ENCODE assay signal across 8 mouse cellular contexts in the genomic region with DNA sequence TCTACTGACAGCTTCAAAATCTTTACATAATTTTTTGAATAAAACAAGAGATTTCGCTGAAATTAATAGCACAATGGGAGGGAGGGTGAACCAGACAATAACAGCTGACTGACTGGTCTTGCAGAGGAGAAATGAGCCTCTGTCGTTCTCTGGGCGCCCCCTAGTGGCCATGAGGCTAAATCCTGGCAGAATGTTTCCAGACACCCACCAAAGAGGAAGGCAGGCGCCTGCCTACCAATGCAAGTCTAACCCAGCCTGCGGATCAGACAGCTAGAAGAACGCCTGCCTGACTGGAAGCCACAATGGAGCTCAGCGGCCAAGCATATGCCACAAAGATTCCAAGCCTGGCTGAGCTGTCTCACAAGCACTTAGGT. TPM values are rescaled to one million over a fixed set of nuclear protein-coding genes. Genes with fewer than 3 reads are reported as not detected.
DNase-seq lines count a peak whose midpoint lies in the region; ATAC-seq and TF ChIP-seq lines count a peak whose summit lies in the region.

No protein-coding gene starts in this region.

- H3K27ac ChIP-seq in MEL (ENCODE audit: control insufficient read depth, low read depth, low read length) = no peak overlapping the region
- peak overlapping the region; percentile 87 for H3K27ac ChIP-seq in cerebellum, adult 2 months (ENCODE audit: insufficient read depth, low read length)
- peak overlapping the region; percentile 63 for H3K27ac ChIP-seq in hindbrain, embryonic 11.5 days (ENCODE audit: low read depth, low read length)
- no peak overlapping the region for H3K27ac ChIP-seq in lung, postnatal 0 days (ENCODE audit: low read length)

- peak; percentile 84 to 96 (median 92) for TF ChIP-seq CTCF in MEL (IDR thresholded peaks at IDR 0.05 in 2 of 3, conservative IDR thresholded peaks at IDR 0.05 in 1 of 3; ENCODE audit: control insufficient read depth in 1 of 3, insufficient read depth in 1 of 3, low read depth in 2 of 3, low read length in 3 of 3, poor library complexity in 1 of 3, severe bottlenecking in 1 of 3)
- TF ChIP-seq CTCF in cerebellum, adult 2 months (IDR thresholded peaks at IDR 0.05; ENCODE audit: borderline replicate concordance, insufficient read depth, low read depth, low read length) = peak; percentile 88
- peak; percentile 97 for TF ChIP-seq CTCF in lung, postnatal 0 days (IDR thresholded peaks at IDR 0.05)

- peaks cover 0 to 7% of the 10 kb centered on the region in 2 experiments; a peak in 2 of 4 replicates for H3K36me3 ChIP-seq in MEL (ENCODE audit: control insufficient read depth in 1 of 2, insufficient read depth in 2 of 2, low read length in 2 of 2)
- H3K36me3 ChIP-seq in hindbrain, embryonic 11.5 days (ENCODE audit: control insufficient read depth, insufficient read depth, low read length) = peaks cover 4% of the 10 kb centered on the region; the same call in 1 of the 2 replicates
- no peaks in the 10 kb centered on the region for H3K36me3 ChIP-seq in lung, postnatal 0 days (ENCODE audit: insufficient read depth, low read length)

- ATAC-seq in hindbrain, embryonic 11.5 days (ENCODE audit: low FRiP score) = peak; percentile 62
- peak; percentile 20 for ATAC-seq in lung, postnatal 0 days

- TF ChIP-seq POLR2A in MEL (IDR thresholded peaks at IDR 0.05; ENCODE audit: control insufficient read depth in 1 of 2, insufficient read depth in 1 of 2, low read depth in 1 of 2, low read length in 2 of 2, poor library complexity in 1 of 2) = no peak
- TF ChIP-seq POLR2A in cerebellum, adult 2 months (IDR thresholded peaks at IDR 0.05; ENCODE audit: borderline replicate concordance, insufficient read depth, low read length) = peak; percentile 67; the same call in 1 of the 2 replicates

- no peak overlapping the region for H3K9ac ChIP-seq in MEL (ENCODE audit: control insufficient read depth, low read depth, low read length, poor library complexity, severe bottlenecking)
- peak overlapping the region; percentile 49; the same call in 1 of the 2 replicates for H3K9ac ChIP-seq in hindbrain, embryonic 11.5 days (ENCODE audit: low read depth, low read length)
- H3K9ac ChIP-seq in lung, postnatal 0 days (replicated peaks; ENCODE audit: low read depth) = 0 out of 2 replicates have a peak overlapping the region, but pooled peaks have one; percentile 16

- no peak overlapping the region for H3K4me3 ChIP-seq in MEL (ENCODE audit: control insufficient read depth in 1 of 2, insufficient read depth in 1 of 2, low read depth in 2 of 2, low read length in 2 of 2)
- H3K4me3 ChIP-seq in cerebellum, adult 2 months (replicated peaks; ENCODE audit: insufficient read depth, low read depth, low read length) = peak overlapping the region; percentile 75
- peak overlapping the region; percentile 83 for H3K4me3 ChIP-seq in hindbrain, embryonic 11.5 days (ENCODE audit: low read depth, low read length)
- peak overlapping the region; percentile 71 for H3K4me3 ChIP-seq in lung, postnatal 0 days (ENCODE audit: low read depth, low read length)

- peaks cover 0 to 12% of the 10 kb centered on the region in 2 experiments; a peak in 2 of 4 replicates for H3K4me1 ChIP-seq in MEL (ENCODE audit: control insufficient read depth in 1 of 2, insufficient read depth in 2 of 2, low read length in 2 of 2)
- peaks cover 43% of the 10 kb centered on the region for H3K4me1 ChIP-seq in cerebellum, adult 2 months (ENCODE audit: control insufficient read depth, insufficient read depth, low read length)
- H3K4me1 ChIP-seq in hindbrain, embryonic 11.5 days (replicated peaks; ENCODE audit: control insufficient read depth, insufficient read depth, low read length) = peaks cover 3% of the 10 kb centered on the region
- peaks cover 17% of the 10 kb centered on the region; the same call in 1 of the 2 replicates for H3K4me1 ChIP-seq in lung, postnatal 0 days (ENCODE audit: insufficient read depth, low read depth, low read length)

- H3K4me2 ChIP-seq in hindbrain, embryonic 11.5 days (replicated peaks; ENCODE audit: low read depth, low read length) = peak overlapping the region; percentile 84
- H3K4me2 ChIP-seq in lung, postnatal 0 days (replicated peaks; ENCODE audit: low read depth, low read length) = peak overlapping the region; percentile 94

- H3K27me3 ChIP-seq in MEL (ENCODE audit: control insufficient read depth in 1 of 2, insufficient read depth in 2 of 2, low read length in 2 of 2) = peaks cover 0 to 4% of the 10 kb centered on the region in 2 experiments; a peak in 2 of 4 replicates
- H3K27me3 ChIP-seq in cerebellum, adult 2 months (ENCODE audit: control insufficient read depth, insufficient read depth, low read length) = no peaks in the 10 kb centered on the region
- no peaks in the 10 kb centered on the region for H3K27me3 ChIP-seq in hindbrain, embryonic 11.5 days (ENCODE audit: control insufficient read depth, insufficient read depth, low read length)
- H3K27me3 ChIP-seq in lung, postnatal 0 days (replicated peaks; ENCODE audit: insufficient read depth, low read length) = no peaks in the 10 kb centered on the region

- H3K9me3 ChIP-seq in MEL (replicated peaks; ENCODE audit: insufficient read depth, low read length) = no peaks in the 10 kb centered on the region
- H3K9me3 ChIP-seq in hindbrain, embryonic 11.5 days (ENCODE audit: control insufficient read depth, low read length) = no peaks in the 10 kb centered on the region
- H3K9me3 ChIP-seq in lung, postnatal 0 days (ENCODE audit: low read length) = no peaks in the 10 kb centered on the region

- under 1% methylated on average over 7 of the region's 7 CpGs for WGBS in cerebellum, adult 2 months
- WGBS in hindbrain, embryonic 11.5 days = 0% methylated on average over 7 of the region's 7 CpGs
- 4% methylated on average over 7 of the region's 7 CpGs for WGBS in lung, postnatal 0 days

- TF ChIP-seq EP300 in MEL (IDR thresholded peaks at IDR 0.05; ENCODE audit: low read depth in 1 of 2, low read length in 2 of 2) = no peak
- TF ChIP-seq EP300 in lung, postnatal 0 days (IDR thresholded peaks at IDR 0.05) = no peak

- TF ChIP-seq RAD21 in MEL (IDR thresholded peaks at IDR 0.05; ENCODE audit: low read depth, low read length) = peak; percentile 96

- peaks cover 1% of the 10 kb centered on the region; the same call in 1 of the 2 replicates for H3K79me2 ChIP-seq in MEL (ENCODE audit: control insufficient read depth, insufficient read depth, low read length, poor library complexity)

- peak; percentile 93 for DNase-seq in MEL (ENCODE audit: low read depth, low spot score)
- DNase-seq in cerebellum, adult 2 months = peak; percentile 99
- DNase-seq in frontal cortex, adult 2 months (ENCODE audit: extremely low spot score in 1 of 2, low spot score in 1 of 2) = peak; percentile 96 to 100
- peak; percentile 99 for DNase-seq in hindbrain, embryonic 11.5 days (ENCODE audit: low spot score)
- DNase-seq in layer of hippocampus, adult 9-11 months = peak; percentile 97
- peak; percentile 96 for DNase-seq in lung, postnatal 0 days (ENCODE audit: low spot score)
- DNase-seq in ovary, postnatal 14 days (ENCODE audit: low spot score) = peak; percentile 97
- DNase-seq in thymus, postnatal 10 days (ENCODE audit: low spot score in 2 of 2) = peak; percentile 80 to 94

TF ChIP-seq in MEL, 35 proteins besides CTCF, POLR2A, EP300 and RAD21:
- TF ChIP-seq NELFE (IDR thresholded peaks at IDR 0.05; ENCODE audit: low read depth, low read length) = no peak
- no peak for TF ChIP-seq CHD1 (IDR thresholded peaks at IDR 0.05; ENCODE audit: low read depth, low read length)
- no peak for TF ChIP-seq ZMIZ1 (IDR thresholded peaks at IDR 0.05; ENCODE audit: low read depth, low read length)
- TF ChIP-seq MYC (IDR thresholded peaks at IDR 0.05; ENCODE audit: low read depth, low read length) = no peak
- no peak for TF ChIP-seq MAZ (IDR thresholded peaks at IDR 0.05; ENCODE audit: low read depth, low read length)
- TF ChIP-seq MAFK (IDR thresholded peaks at IDR 0.05; ENCODE audit: borderline replicate concordance, low read depth, low read length) = no peak
- no peak for TF ChIP-seq NRF1 (IDR thresholded peaks at IDR 0.05; ENCODE audit: insufficient read depth, low read depth, low read length, poor library complexity, severe bottlenecking)
- peak; percentile 85 for TF ChIP-seq ZC3H11A (IDR thresholded peaks at IDR 0.05; ENCODE audit: low read depth, low read length)
- TF ChIP-seq HCFC1 (IDR thresholded peaks at IDR 0.05; ENCODE audit: low read depth, low read length) = no peak
- TF ChIP-seq SMC3 (IDR thresholded peaks at IDR 0.05; ENCODE audit: low read depth, low read length) = peak; percentile 86
TF ChIP-seq in MEL: peak in this region for 2.

RNA-seq across cellular contexts. Expression of gene Nuak1, which starts 2.4 kb away (rescaled TPM):
- total RNA-seq in MEL (2012; rRNA removed) = 0.92 and 1.1 TPM in 2 replicates
- polyA plus RNA-seq in MEL (2012; ENCODE audit: insufficient read depth in 1 of 2, insufficient read length in 2 of 2, low read depth in 1 of 2, low replicate concordance in 2 of 2, missing spikeins in 1 of 2) = 1 to 10 TPM in 1 of 2 experiments, not detected in 1; 2.2 TPM
- polyA plus RNA-seq in cerebellum, adult 2 months (2012; rRNA removed) = 39.8 and 41.5 TPM in 2 replicates
- 23.4 and 24.2 TPM in 2 replicates for polyA plus RNA-seq in frontal cortex, adult 2 months (2012; rRNA removed)
- polyA plus RNA-seq in hindbrain, embryonic 11.5 days (2014; fragmentation: Nextera tagmentation; extraction: Ambion mirVana) = 5.1 and 5.7 TPM in 2 replicates
- 2.2 and 2.3 TPM in 2 replicates for polyA plus RNA-seq in lung, postnatal 0 days (2015; fragmentation: Nextera tagmentation; extraction: Ambion mirVana)

Comparison
In these comparisons a context has a peak if more than half of its experiments do, and no peak if none do; other contexts are left out.
1. H3K27ac ChIP-seq: peak in cerebellum, adult 2 months (single experiment) and hindbrain, embryonic 11.5 days (single experiment); none in MEL (single experiment) and lung, postnatal 0 days (single experiment).
2. H3K4me3 ChIP-seq: peak in cerebellum, adult 2 months (single experiment), hindbrain, embryonic 11.5 days (single experiment) and lung, postnatal 0 days (single experiment); none in MEL (0 of 2).
3. Peak in every context shown above with its lines, with median percentiles within 50 percentile points of each other: DNase-seq and CTCF ChIP-seq.